Mouse (Mus musculus) neural tube, embryonic 14.5 days (tissue): ENCODE measurements at regions not wholly inside any gene's neighbourhood (a gene's known extent, or its start where the extent isn't known, plus 50 kb on each side); places are given as distances from the start of the nearest gene placed in this dataset.
"Not testable (repeated sequence)": the region's sequence is repeated elsewhere in the genome, so short reads cannot be mapped to it uniquely, and the experiment has no call there.

Experiments used
- ATAC-seq: fragments of 200-750 bp; cut with Nextera tagmentation; 2 replicates; pipeline ENCODE4 v1.8.0; 2017; ENCODE audit warnings: low read depth, mild to moderate bottlenecking, moderate TSS enrichment, moderate library complexity
- H3K27ac ChIP-seq: fragments of 300-500 bp; sonication (generic); 2 replicates; pipeline ENCODE4 v1.5.1; 2014; ENCODE audit warnings: low read depth, mild to moderate bottlenecking, control low read depth, low read length, moderate library complexity, mixed read lengths
- H3K27me3 ChIP-seq: fragments of 300-500 bp; sonication (generic); 2 replicates; pipeline ENCODE4 v1.6.1; 2014; ENCODE audit warnings: low read length; ENCODE audit not compliant: control insufficient read depth, insufficient read depth
- H3K36me3 ChIP-seq: fragments of 300-500 bp; sonication (generic); 2 replicates; pipeline ENCODE4 v1.6.1; 2014; ENCODE audit warnings: low read length, mixed read lengths; ENCODE audit not compliant: control insufficient read depth, insufficient read depth
- H3K4me1 ChIP-seq: fragments of 300-500 bp; sonication (generic); 2 replicates; pipeline ENCODE4 v1.6.1; 2014; ENCODE audit warnings: low read length; ENCODE audit not compliant: control insufficient read depth, insufficient read depth
- H3K4me2 ChIP-seq: fragments of 300-500 bp; sonication (generic); 2 replicates; pipeline ENCODE4 v1.6.1; 2014; ENCODE audit warnings: mild to moderate bottlenecking, low read depth, low read length, control low read depth
- H3K4me3 ChIP-seq: fragments of 300-500 bp; sonication (generic); 2 replicates; pipeline ENCODE4 v1.5.1; 2014; ENCODE audit warnings: low read depth, low read length, control low read depth, mixed read lengths
- H3K9ac ChIP-seq: fragments of 300-500 bp; sonication (generic); replicated peaks from 2 replicates; pipeline ENCODE4 v1.6.1; 2014; ENCODE audit warnings: low read depth, mild to moderate bottlenecking, control low read depth, low read length, mixed read lengths
- H3K9me3 ChIP-seq: fragments of 300-500 bp; sonication (generic); 2 replicates; pipeline ENCODE4 v1.6.1; 2016; ENCODE audit warnings: low read length; ENCODE audit not compliant: control insufficient read depth
- WGBS: fragments of 180-500 bp; shearing (Covaris S2); extraction: QIAGEN DNeasy Blood & Tissue Kit; methylation state at CpG from one replicate; pipeline ENCODE4 v1.1.7; 2014; 5-methylcytosine and 5-hydroxymethylcytosine counted together

DNA sequence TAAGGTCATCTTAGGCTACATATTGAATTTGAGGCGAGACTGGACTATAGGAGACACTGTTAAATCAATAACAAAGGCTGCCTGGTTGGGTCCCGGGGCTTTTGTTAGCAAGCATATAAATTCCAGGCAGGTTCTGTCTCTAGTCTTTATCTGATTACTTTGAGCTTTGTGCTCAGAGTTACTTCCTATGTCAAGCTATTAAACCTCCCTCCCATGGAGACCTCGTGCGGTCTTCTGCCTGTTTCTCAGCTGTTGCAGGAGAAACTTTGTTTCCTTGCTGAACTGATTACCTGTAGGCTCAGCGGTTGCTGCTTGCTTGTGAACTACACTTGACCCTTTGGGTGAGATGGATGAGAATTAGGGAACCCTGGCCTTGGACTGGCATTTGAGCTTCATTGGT is 210.5 kb upstream of the Btg1 start:
- no peak for ATAC-seq

DNA sequence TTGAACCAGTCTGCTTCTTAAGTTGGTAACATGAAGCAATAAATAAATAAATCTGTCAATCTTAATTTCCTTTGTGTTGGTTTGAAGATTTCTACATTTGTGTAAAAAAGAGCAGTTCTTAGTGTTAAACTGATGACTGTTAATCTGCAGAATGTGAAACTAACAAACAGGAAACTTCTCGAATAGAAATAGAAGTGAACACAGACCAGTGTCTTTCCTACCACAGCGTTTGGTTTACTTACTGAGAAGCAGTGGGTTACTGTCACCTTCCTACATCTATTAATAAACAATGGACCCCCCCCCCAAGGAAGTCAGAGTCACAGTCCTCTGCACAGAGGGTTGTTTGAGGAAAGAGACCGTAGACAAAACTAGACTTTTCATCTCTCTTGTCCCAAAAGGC is 209.0 kb upstream of the Btg1 start:
- H3K4me1 ChIP-seq = no peaks in the 10 kb centered on the region
- no peaks in the 10 kb centered on the region for H3K36me3 ChIP-seq
- H3K9ac ChIP-seq = no peak overlapping the region
- no peak overlapping the region for H3K4me2 ChIP-seq
- H3K27ac ChIP-seq = no peak overlapping the region
- ATAC-seq = no peak
- 81% methylated on average over 3 of the region's 3 CpGs for WGBS
- no peaks in the 10 kb centered on the region for H3K9me3 ChIP-seq
- no peaks in the 10 kb centered on the region for H3K27me3 ChIP-seq
- H3K4me3 ChIP-seq = no peak overlapping the region

More for the DNA sequence above, 210.5 kb upstream of the Btg1 start:
- Histone ChIP-seq H3K27ac (no peak overlapping the region), H3K9me3 (no peaks in the 10 kb centered on the region), H3K9ac (no peak overlapping the region), H3K27me3 (no peaks in the 10 kb centered on the region), H3K4me3 (no peak overlapping the region), H3K4me2 (no peak overlapping the region), H3K4me1 (no peaks in the 10 kb centered on the region), H3K36me3 (no peaks in the 10 kb centered on the region)
- 36% methylated on average over 5 of the region's 5 CpGs for WGBS

DNA sequence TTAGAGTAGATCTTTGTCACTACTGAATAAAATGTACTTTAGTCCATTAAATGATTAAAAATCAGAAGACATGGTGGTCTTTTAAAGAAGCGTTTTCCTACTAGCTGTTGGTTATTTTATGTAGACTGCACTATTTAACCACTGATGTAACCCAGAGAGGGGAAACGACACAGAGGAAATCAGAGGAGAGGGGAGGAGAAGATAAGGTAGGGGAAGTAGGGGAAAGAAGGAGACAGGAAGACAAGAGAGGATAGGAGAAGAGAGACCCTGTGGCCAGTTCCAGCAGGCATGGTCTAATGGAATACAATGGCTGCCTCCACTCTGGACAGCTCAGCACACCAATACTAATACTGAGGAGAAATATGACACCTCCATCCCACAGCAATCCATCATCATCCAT is 208.6 kb upstream of the Btg1 start:
- Histone ChIP-seq H3K4me1 (no peaks in the 10 kb centered on the region), H3K36me3 (no peaks in the 10 kb centered on the region), H3K27me3 (no peaks in the 10 kb centered on the region), H3K9ac (no peak overlapping the region), H3K9me3 (no peaks in the 10 kb centered on the region), H3K4me3 (no peak overlapping the region), H3K4me2 (no peak overlapping the region), H3K27ac (no peak overlapping the region)
- no peak for ATAC-seq
- whole genome bisulfite sequencing = 83% methylated on average over 2 of the region's 2 CpGs

DNA sequence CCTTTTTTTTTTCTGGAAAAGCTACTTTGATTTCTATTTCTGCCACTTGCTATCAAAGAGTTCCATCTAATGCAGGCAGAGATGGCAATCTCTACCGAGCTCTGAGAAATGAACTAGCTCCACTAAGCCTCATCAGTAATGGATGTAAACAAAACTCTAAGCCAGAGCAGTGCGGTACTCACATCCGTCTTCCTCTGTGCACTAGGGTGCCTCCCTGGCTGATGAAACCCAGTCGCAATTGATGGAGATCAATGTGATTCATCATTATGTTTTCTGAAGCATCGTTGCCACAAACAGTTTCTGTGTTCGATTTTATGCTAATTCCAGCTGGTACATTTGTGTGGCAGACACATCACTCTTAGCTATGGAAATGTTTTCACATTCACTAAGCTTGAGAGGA is 206.8 kb upstream of the Btg1 start:
- Histone ChIP-seq H3K4me1 (no peaks in the 10 kb centered on the region), H3K27me3 (no peaks in the 10 kb centered on the region), H3K4me3 (no peak overlapping the region), H3K4me2 (no peak overlapping the region), H3K36me3 (no peaks in the 10 kb centered on the region), H3K27ac (no peak overlapping the region), H3K9me3 (no peaks in the 10 kb centered on the region), H3K9ac (no peak overlapping the region)
- 60% methylated on average over 6 of the region's 6 CpGs for WGBS
- ATAC-seq = no peak

DNA sequence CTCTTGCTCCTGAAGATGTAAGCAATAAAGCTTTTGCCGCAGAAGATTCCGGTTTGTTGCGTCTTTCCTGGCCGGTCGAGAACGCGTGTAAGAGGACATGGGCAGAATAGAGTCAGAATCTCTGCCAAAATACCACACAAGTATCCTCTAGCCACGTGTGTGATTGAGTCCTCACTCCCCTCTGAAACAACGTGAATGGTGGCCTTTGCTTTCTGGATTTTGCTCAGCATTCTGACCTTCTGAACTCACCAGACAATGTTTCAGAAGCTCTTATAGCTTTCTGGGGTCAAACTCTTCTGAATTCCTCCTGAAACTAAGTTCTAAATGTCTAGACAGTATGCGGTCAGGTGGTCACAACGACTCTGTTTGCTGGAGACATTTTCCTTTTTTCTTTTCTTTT is 202.0 kb upstream of the Btg1 start:
- H3K4me2 ChIP-seq = no peak overlapping the region
- 95% methylated on average over 11 of the region's 11 CpGs for WGBS
- no peak for ATAC-seq
- H3K4me3 ChIP-seq = no peak overlapping the region
- H3K9me3 ChIP-seq = no peaks in the 10 kb centered on the region
- no peak overlapping the region for H3K9ac ChIP-seq
- no peaks in the 10 kb centered on the region for H3K36me3 ChIP-seq
- H3K27ac ChIP-seq = no peak overlapping the region
- no peaks in the 10 kb centered on the region for H3K4me1 ChIP-seq
- H3K27me3 ChIP-seq = no peaks in the 10 kb centered on the region

DNA sequence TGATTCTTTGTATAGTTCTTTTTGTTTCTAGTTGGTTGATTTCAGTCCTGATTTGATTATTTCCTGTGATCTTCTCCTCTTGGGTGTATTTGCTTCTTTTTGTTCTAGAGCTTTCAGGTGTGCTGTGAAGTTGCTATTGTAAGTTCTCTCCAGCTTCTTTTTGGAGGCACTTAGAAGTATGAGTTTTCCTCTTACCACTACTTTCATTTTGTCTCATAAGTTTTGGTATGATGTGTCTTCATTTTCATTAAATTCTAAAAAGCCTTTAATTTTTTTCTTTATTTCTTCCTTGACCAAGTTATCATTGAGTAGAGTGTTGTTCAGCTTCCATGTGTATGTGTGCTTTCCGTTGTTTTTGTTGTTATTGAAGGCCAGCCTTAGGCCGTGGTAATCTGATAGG is 195.3 kb upstream of the Btg1 start:
- not testable (repeated sequence) for H3K9me3 ChIP-seq, H3K36me3 ChIP-seq, ATAC-seq, H3K4me2 ChIP-seq, H3K27ac ChIP-seq, H3K4me3 ChIP-seq, H3K27me3 ChIP-seq, H3K4me1 ChIP-seq, H3K9ac ChIP-seq
- WGBS = 96% methylated on average over 2 of the region's 2 CpGs

DNA sequence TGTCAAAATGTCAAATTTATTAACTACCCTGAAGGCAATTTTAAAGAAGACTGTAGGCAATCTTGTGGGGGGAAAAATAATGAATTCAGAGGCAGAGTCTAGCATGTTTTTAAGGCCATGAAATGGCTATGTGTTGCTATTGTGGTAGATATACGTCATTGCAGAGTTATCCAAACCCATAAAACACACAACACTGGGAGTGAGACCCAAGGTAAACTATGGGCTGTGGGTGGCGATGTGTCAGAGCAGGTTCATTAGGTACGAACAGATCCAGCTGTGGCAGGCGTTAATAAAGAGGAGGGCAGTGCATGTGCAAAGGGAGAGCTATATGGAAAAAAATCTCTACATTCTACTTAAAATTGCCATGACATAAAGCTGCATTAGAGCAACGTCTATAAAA is 189.4 kb upstream of the Btg1 start:
- Histone ChIP-seq H3K9ac (no peak overlapping the region), H3K36me3 (no peaks in the 10 kb centered on the region), H3K4me3 (no peak overlapping the region), H3K9me3 (no peaks in the 10 kb centered on the region), H3K4me2 (no peak overlapping the region), H3K4me1 (no peaks in the 10 kb centered on the region), H3K27ac (no peak overlapping the region), H3K27me3 (no peaks in the 10 kb centered on the region)
- 80% methylated on average over 5 of the region's 5 CpGs for WGBS
- no peak for ATAC-seq

DNA sequence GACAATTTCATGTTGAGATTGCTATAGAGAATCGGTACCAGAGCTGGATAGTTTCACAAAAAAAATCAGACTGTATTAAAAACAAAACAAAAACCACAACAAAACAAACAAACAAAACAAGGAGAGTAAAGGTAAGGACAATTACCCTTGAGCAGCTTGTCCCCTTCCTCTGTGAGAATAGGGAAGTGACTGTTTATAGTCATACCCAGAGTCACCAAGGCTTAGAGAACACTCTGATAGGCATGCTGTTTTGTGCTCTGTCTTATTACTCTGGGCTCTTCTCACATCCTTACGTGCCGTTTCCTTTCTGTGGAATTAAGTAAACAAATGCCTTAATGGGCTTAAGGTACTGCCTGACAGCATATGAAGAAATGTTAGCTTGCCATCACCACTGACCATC is 186.7 kb upstream of the Btg1 start:
- Histone ChIP-seq H3K27ac (no peak overlapping the region), H3K9me3 (no peaks in the 10 kb centered on the region), H3K4me3 (no peak overlapping the region), H3K4me1 (no peaks in the 10 kb centered on the region), H3K27me3 (no peaks in the 10 kb centered on the region), H3K4me2 (no peak overlapping the region), H3K9ac (no peak overlapping the region), H3K36me3 (no peaks in the 10 kb centered on the region)
- 80% methylated on average over 3 of the region's 3 CpGs for WGBS
- no peak for ATAC-seq

DNA sequence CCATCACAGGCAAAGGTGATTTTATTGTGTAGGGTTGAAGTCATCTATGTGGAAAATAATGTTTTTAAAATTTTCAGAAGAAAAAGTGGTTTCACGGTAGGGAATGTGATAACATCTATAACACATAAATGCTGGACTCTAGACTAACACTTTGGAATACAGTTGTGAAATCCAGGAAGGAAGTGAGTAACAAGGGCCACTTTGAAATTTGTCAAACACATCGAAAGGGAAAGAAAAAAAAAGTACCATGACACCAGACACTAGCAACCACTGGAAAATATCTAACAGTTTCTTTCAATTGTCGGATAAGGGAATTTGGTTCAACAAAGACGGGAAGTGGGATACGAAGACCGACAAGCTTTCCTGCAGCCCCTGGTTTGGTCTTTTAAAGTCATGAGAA is 181.7 kb upstream of the Btg1 start:
- 86% methylated on average over 6 of the region's 6 CpGs for WGBS
- no peak for ATAC-seq
- Histone ChIP-seq H3K9me3 (no peaks in the 10 kb centered on the region), H3K27me3 (no peaks in the 10 kb centered on the region), H3K36me3 (no peaks in the 10 kb centered on the region), H3K9ac (no peak overlapping the region), H3K27ac (no peak overlapping the region), H3K4me3 (no peak overlapping the region), H3K4me2 (no peak overlapping the region), H3K4me1 (no peaks in the 10 kb centered on the region)
